In the genomic region with DNA sequence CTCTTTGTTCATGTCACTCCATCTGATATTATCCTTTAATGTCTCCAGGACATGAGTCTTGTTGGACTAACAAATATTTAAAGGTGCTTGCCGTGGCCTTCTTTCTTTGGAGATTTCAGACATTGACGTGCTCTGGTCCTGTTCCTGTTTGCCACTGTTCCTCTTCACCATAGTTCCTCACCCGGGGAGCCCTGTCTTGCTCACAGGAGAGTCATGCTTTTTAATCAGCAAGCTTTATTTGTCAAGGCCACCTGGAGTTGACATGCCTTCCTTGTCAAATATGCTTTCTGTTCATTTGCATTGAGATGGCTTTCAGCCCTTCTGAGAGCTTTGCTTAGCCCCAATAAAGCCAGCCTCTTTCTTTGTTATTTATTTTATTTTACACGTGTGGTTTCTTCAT, we compare ENCODE assay signal across 24 mouse cellular contexts. TPM values are rescaled to one million over a fixed set of nuclear protein-coding genes. Genes with fewer than 3 reads are reported as not detected.
DNase-seq lines count a peak whose midpoint lies in the region; ATAC-seq lines count a peak whose summit lies in the region.
"Had no signal": no experiment of that assay in that cellular context is flagged by ENCODE, and none has a peak within 500 bp of the region (broad histone marks: within the 10 kb centered on the region; RNA-seq: fewer than 3 reads in every experiment).

No protein-coding gene starts in this region.

- no peaks in the 10 kb centered on the region for H3K4me1 ChIP-seq in lung, embryonic 16.5 days (replicated peaks; ENCODE audit: control insufficient read depth, insufficient read depth, low read length)
- H3K4me1 ChIP-seq in liver, embryonic 11.5 days (replicated peaks; ENCODE audit: control insufficient read depth, insufficient read depth, low read length) = no peaks in the 10 kb centered on the region
- no peaks in the 10 kb centered on the region for H3K4me1 ChIP-seq in intestine, embryonic 15.5 days (replicated peaks)
- H3K4me1 ChIP-seq: heart, embryonic 10.5 days had no signal

- peak overlapping the region; percentile 25; the same call in 1 of the 2 replicates for H3K27ac ChIP-seq in lung, embryonic 16.5 days (ENCODE audit: low read length)
- H3K27ac ChIP-seq in liver, embryonic 11.5 days (ENCODE audit: low read depth, low read length) = no peak overlapping the region
- H3K27ac ChIP-seq in intestine, embryonic 15.5 days = no peak overlapping the region
- H3K27ac ChIP-seq: heart, embryonic 10.5 days; kidney, postnatal 0 days; liver, embryonic 14.5 days had no signal

- H3K9ac ChIP-seq in lung, embryonic 16.5 days (ENCODE audit: low read length) = no peak overlapping the region
- H3K9ac ChIP-seq in liver, embryonic 11.5 days (ENCODE audit: low read depth, low read length) = no peak overlapping the region
- no peak overlapping the region for H3K9ac ChIP-seq in intestine, embryonic 15.5 days
- H3K9ac ChIP-seq: liver, embryonic 14.5 days had no signal

- no peak overlapping the region for H3K4me3 ChIP-seq in lung, embryonic 16.5 days (ENCODE audit: low read length)
- no peak overlapping the region for H3K4me3 ChIP-seq in liver, embryonic 11.5 days (ENCODE audit: low read depth, low read length)
- H3K4me3 ChIP-seq in intestine, embryonic 15.5 days (replicated peaks) = no peak overlapping the region
- H3K4me3 ChIP-seq: heart, embryonic 10.5 days had no signal

- H3K36me3 ChIP-seq in lung, embryonic 16.5 days (ENCODE audit: control insufficient read depth, insufficient read depth, low read length) = no peaks in the 10 kb centered on the region
- H3K36me3 ChIP-seq in liver, embryonic 11.5 days (ENCODE audit: control insufficient read depth, insufficient read depth, low read length) = no peaks in the 10 kb centered on the region
- no peaks in the 10 kb centered on the region for H3K36me3 ChIP-seq in intestine, embryonic 15.5 days
- H3K36me3 ChIP-seq: heart, embryonic 10.5 days had no signal

- peak; percentile 4 for DNase-seq in adrenal gland, postnatal 25 days
- DNase-seq in adrenal gland, postnatal 14 days = no peak
- no peak for DNase-seq in lung, postnatal 10 days
- DNase-seq in retina, postnatal 1 day = peak; percentile 9
- no peak for DNase-seq in retina, embryonic 14.5 days (ENCODE audit: low spot score)
- no peak for DNase-seq in liver, embryonic 11.5 days (ENCODE audit: low spot score)
- DNase-seq: cerebellum, adult 2 months; heart, postnatal 4 days; kidney, adult 11 months; layer of hippocampus, adult 9-11 months; lung, postnatal 14 days; right cerebral cortex, postnatal 25 days; spleen, adult 18-20 months; thymus, postnatal 14 days had no signal

- H3K4me2 ChIP-seq in lung, embryonic 16.5 days (ENCODE audit: low read depth, low read length) = no peak overlapping the region
- no peak overlapping the region for H3K4me2 ChIP-seq in liver, embryonic 11.5 days
- no peak overlapping the region for H3K4me2 ChIP-seq in intestine, embryonic 15.5 days (replicated peaks)

- H3K9me3 ChIP-seq in lung, embryonic 16.5 days (ENCODE audit: control insufficient read depth, low read length) = no peaks in the 10 kb centered on the region
- H3K9me3 ChIP-seq in liver, embryonic 11.5 days (ENCODE audit: control insufficient read depth, low read length) = no peaks in the 10 kb centered on the region
- H3K9me3 ChIP-seq in intestine, embryonic 15.5 days = no peaks in the 10 kb centered on the region
- H3K9me3 ChIP-seq: heart, embryonic 10.5 days had no signal

- no peaks in the 10 kb centered on the region for H3K27me3 ChIP-seq in lung, embryonic 16.5 days (ENCODE audit: control insufficient read depth, insufficient read depth, low read depth, low read length)
- no peaks in the 10 kb centered on the region for H3K27me3 ChIP-seq in liver, embryonic 11.5 days (replicated peaks; ENCODE audit: control insufficient read depth, insufficient read depth, low read length)
- no peaks in the 10 kb centered on the region for H3K27me3 ChIP-seq in intestine, embryonic 15.5 days (replicated peaks)

- peak; percentile 23; the same call in 1 of the 2 replicates for ATAC-seq in lung, embryonic 16.5 days (ENCODE audit: low read depth)
- ATAC-seq in liver, embryonic 11.5 days (replicated peaks; ENCODE audit: low FRiP score) = no peak
- no peak for ATAC-seq in intestine, embryonic 15.5 days
- ATAC-seq: CD4-positive, CD25-positive, alpha-beta regulatory T cell, adult 4 months; forebrain, embryonic 14.5 days had no signal

- WGBS in lung, embryonic 16.5 days = 19% methylated on average over 4 of the region's 4 CpGs
- WGBS in liver, embryonic 11.5 days = 45% methylated on average over 4 of the region's 4 CpGs
- WGBS in intestine, embryonic 15.5 days = 24% methylated on average over 4 of the region's 4 CpGs

RNA-seq across cellular contexts. Expression of a gene that starts 15.1 kb away (rescaled TPM):
- total RNA-seq in adrenal gland, postnatal 25 days (2021) = 0.21 and 0.48 TPM in 2 replicates
- 0.44 and 0.45 TPM in 2 replicates for total RNA-seq in adrenal gland, postnatal 14 days (2021)
- polyA plus RNA-seq in lung, embryonic 16.5 days (2015; fragmentation: Nextera tagmentation; extraction: Ambion mirVana) = 25.0 and 25.4 TPM in 2 replicates
- 0.34 and 0.67 TPM in 2 replicates for polyA plus RNA-seq in liver, embryonic 11.5 days (2014; fragmentation: Nextera tagmentation; extraction: Ambion mirVana)
- 1.9 and 2.1 TPM in 2 replicates for polyA plus RNA-seq in intestine, embryonic 15.5 days (2015; fragmentation: Nextera tagmentation; extraction: Ambion mirVana)
- total RNA-seq: granulocyte monocyte progenitor cell, adult 5-6 weeks; megakaryocyte-erythroid progenitor cell, adult 5-6 weeks; neutrophil, adult 5-6 weeks had no signal

Comparison
In these comparisons a context has a peak if more than half of its experiments do, and no peak if none do; other contexts are left out.
1. DNase-seq: peak in adrenal gland, postnatal 25 days (single experiment) and retina, postnatal 1 day (single experiment); none in adrenal gland, postnatal 14 days (single experiment), lung, postnatal 10 days (single experiment), retina, embryonic 14.5 days (single experiment) and liver, embryonic 11.5 days (single experiment).